Mouse (Mus musculus): ENCODE data around the gene Abtb2. TPM values are rescaled to one million over a fixed set of nuclear protein-coding genes. Genes with fewer than 3 reads are reported as not detected.

Abtb2 gene
- polyA plus RNA-seq, 1 experiment from 2014 or later: 12.8 TPM

GRCm38 (mm10) chr2:103650314-103650879 lies 84.3 kb downstream of the Abtb2 start:
- Histone ChIP-seq H3K27me3 (no peaks in the 10 kb centered on the region), H3K4me2 (replicated peaks) (no peak overlapping the region), H3K4me3 (replicated peaks) (no peak overlapping the region), H3K36me3 (no peaks in the 10 kb centered on the region), H3K4me1 (replicated peaks) (no peaks in the 10 kb centered on the region), H3K9me3 (no peaks in the 10 kb centered on the region), H3K9ac (replicated peaks) (no peak overlapping the region), H3K27ac (no peak overlapping the region)
- ATAC-seq: no peak
- 76% methylated on average over 2 of the region's 2 CpGs for WGBS

GRCm38 (mm10) chr2:103652121-103652520 lies 86.0 kb downstream of the Abtb2 start:
- Histone ChIP-seq H3K4me1 (replicated peaks) (no peaks in the 10 kb centered on the region), H3K9me3 (no peaks in the 10 kb centered on the region), H3K4me3 (replicated peaks) (no peak overlapping the region), H3K4me2 (replicated peaks) (no peak overlapping the region), H3K27me3 (no peaks in the 10 kb centered on the region), H3K9ac (replicated peaks) (no peak overlapping the region), H3K27ac (no peak overlapping the region), H3K36me3 (no peaks in the 10 kb centered on the region)
- WGBS: 84% methylated on average over 4 of the region's 4 CpGs
- ATAC-seq: no peak

GRCm38 (mm10) chr2:103655037-103655436 lies 88.9 kb downstream of the Abtb2 start:
- no peaks in the 10 kb centered on the region for H3K27me3 ChIP-seq
- no peaks in the 10 kb centered on the region for H3K36me3 ChIP-seq
- no peak overlapping the region for H3K9ac ChIP-seq (replicated peaks)
- no peak overlapping the region for H3K27ac ChIP-seq
- H3K9me3 ChIP-seq: no peaks in the 10 kb centered on the region
- 92% methylated on average over 1 of the region's 1 CpGs for WGBS
- peaks cover 14% of the 10 kb centered on the region for H3K4me1 ChIP-seq (replicated peaks)
- H3K4me3 ChIP-seq (replicated peaks): no peak overlapping the region
- H3K4me2 ChIP-seq (replicated peaks): no peak overlapping the region
- no peak for ATAC-seq

- H3K4me2 ChIP-seq (replicated peaks): no peak overlapping the region
- ATAC-seq: no peak
- H3K27me3 ChIP-seq: no peaks in the 10 kb centered on the region
- no peaks in the 10 kb centered on the region for H3K36me3 ChIP-seq
- H3K4me1 ChIP-seq (replicated peaks): peaks cover 23% of the 10 kb centered on the region
- no peaks in the 10 kb centered on the region for H3K9me3 ChIP-seq
- H3K4me3 ChIP-seq (replicated peaks): no peak overlapping the region
- H3K27ac ChIP-seq: no peak overlapping the region
- no peak overlapping the region for H3K9ac ChIP-seq (replicated peaks)
These were observed 89.9 kb downstream of the Abtb2 start for GRCm38 (mm10) chr2:103656028-103656427.

- H3K4me2 ChIP-seq (replicated peaks): no peak overlapping the region
- no peak for ATAC-seq
- H3K27me3 ChIP-seq: no peaks in the 10 kb centered on the region
- no peaks in the 10 kb centered on the region for H3K36me3 ChIP-seq
- H3K4me1 ChIP-seq (replicated peaks): peaks cover 34% of the 10 kb centered on the region
- no peak overlapping the region for H3K27ac ChIP-seq
- H3K9me3 ChIP-seq: no peaks in the 10 kb centered on the region
- H3K4me3 ChIP-seq (replicated peaks): no peak overlapping the region
- 89% methylated on average over 4 of the region's 4 CpGs for WGBS
- no peak overlapping the region for H3K9ac ChIP-seq (replicated peaks)
These were observed 93.1 kb downstream of the Abtb2 start for GRCm38 (mm10) chr2:103659167-103659566.

GRCm38 (mm10) chr2:103659648-103660556 lies 93.8 kb downstream of the Abtb2 start:
- no peaks in the 10 kb centered on the region for H3K9me3 ChIP-seq
- no peak overlapping the region for H3K9ac ChIP-seq (replicated peaks)
- 51% methylated on average over 15 of the region's 15 CpGs for WGBS
- H3K27me3 ChIP-seq: no peaks in the 10 kb centered on the region
- ATAC-seq: peak; percentile 55; the same call in 1 of the 2 replicates
- H3K4me3 ChIP-seq (replicated peaks): no peak overlapping the region
- no peak overlapping the region for H3K4me2 ChIP-seq (replicated peaks)
- H3K4me1 ChIP-seq (replicated peaks): peaks cover 34% of the 10 kb centered on the region
- H3K27ac ChIP-seq: peak overlapping the region; percentile 67
- no peaks in the 10 kb centered on the region for H3K36me3 ChIP-seq

- H3K4me2 ChIP-seq (replicated peaks): no peak overlapping the region
- no peak for ATAC-seq
- no peaks in the 10 kb centered on the region for H3K36me3 ChIP-seq
- H3K9me3 ChIP-seq: no peaks in the 10 kb centered on the region
- H3K4me1 ChIP-seq (replicated peaks): peaks cover 34% of the 10 kb centered on the region
- no peaks in the 10 kb centered on the region for H3K27me3 ChIP-seq
- H3K4me3 ChIP-seq (replicated peaks): no peak overlapping the region
- H3K27ac ChIP-seq: no peak overlapping the region
- WGBS: 26% methylated on average over 1 of the region's 1 CpGs
- no peak overlapping the region for H3K9ac ChIP-seq (replicated peaks)
These were observed 95.6 kb downstream of the Abtb2 start for GRCm38 (mm10) chr2:103661696-103662095.

GRCm38 (mm10) chr2:103662121-103662520 lies 96.0 kb downstream of the Abtb2 start:
- no peaks in the 10 kb centered on the region for H3K27me3 ChIP-seq
- H3K27ac ChIP-seq: no peak overlapping the region
- no peak overlapping the region for H3K4me3 ChIP-seq (replicated peaks)
- peaks cover 34% of the 10 kb centered on the region for H3K4me1 ChIP-seq (replicated peaks)
- no peak for ATAC-seq
- no peaks in the 10 kb centered on the region for H3K36me3 ChIP-seq
- H3K9me3 ChIP-seq: no peaks in the 10 kb centered on the region
- H3K9ac ChIP-seq (replicated peaks): no peak overlapping the region
- WGBS: 62% methylated on average over 4 of the region's 4 CpGs
- H3K4me2 ChIP-seq (replicated peaks): no peak overlapping the region

- no peak for ATAC-seq
- Histone ChIP-seq H3K9ac (replicated peaks) (no peak overlapping the region), H3K36me3 (no peaks in the 10 kb centered on the region), H3K4me1 (replicated peaks) (peaks cover 41% of the 10 kb centered on the region), H3K27ac (no peak overlapping the region), H3K9me3 (no peaks in the 10 kb centered on the region), H3K27me3 (no peaks in the 10 kb centered on the region), H3K4me2 (replicated peaks) (no peak overlapping the region), H3K4me3 (replicated peaks) (no peak overlapping the region)
- WGBS: 87% methylated on average over 6 of the region's 6 CpGs
These were observed 98.2 kb downstream of the Abtb2 start for GRCm38 (mm10) chr2:103664341-103664740.

GRCm38 (mm10) chr2:103667962-103668815 lies 102.1 kb downstream of the Abtb2 start:
- H3K36me3 ChIP-seq: no peaks in the 10 kb centered on the region
- no peak overlapping the region for H3K4me2 ChIP-seq (replicated peaks)
- no peaks in the 10 kb centered on the region for H3K27me3 ChIP-seq
- H3K4me3 ChIP-seq (replicated peaks): no peak overlapping the region
- H3K4me1 ChIP-seq (replicated peaks): peaks cover 27% of the 10 kb centered on the region
- no peak overlapping the region for H3K9ac ChIP-seq (replicated peaks)
- H3K27ac ChIP-seq: no peak overlapping the region
- WGBS: 73% methylated on average over 8 of the region's 8 CpGs
- H3K9me3 ChIP-seq: no peaks in the 10 kb centered on the region
- peak; percentile 35; the same call in 1 of the 2 replicates for ATAC-seq

GRCm38 (mm10) chr2:103668939-103669338 lies 102.8 kb downstream of the Abtb2 start:
- peaks cover 27% of the 10 kb centered on the region for H3K4me1 ChIP-seq (replicated peaks)
- H3K4me3 ChIP-seq (replicated peaks): no peak overlapping the region
- 86% methylated on average over 8 of the region's 8 CpGs for WGBS
- H3K36me3 ChIP-seq: no peaks in the 10 kb centered on the region
- ATAC-seq: no peak
- H3K4me2 ChIP-seq (replicated peaks): no peak overlapping the region
- H3K9ac ChIP-seq (replicated peaks): no peak overlapping the region
- H3K9me3 ChIP-seq: no peaks in the 10 kb centered on the region
- H3K27ac ChIP-seq: no peak overlapping the region
- no peaks in the 10 kb centered on the region for H3K27me3 ChIP-seq

GRCm38 (mm10) chr2:103669561-103669960 lies 103.5 kb downstream of the Abtb2 start:
- no peak overlapping the region for H3K9ac ChIP-seq (replicated peaks)
- peaks cover 27% of the 10 kb centered on the region for H3K4me1 ChIP-seq (replicated peaks)
- H3K4me3 ChIP-seq (replicated peaks): no peak overlapping the region
- H3K9me3 ChIP-seq: no peaks in the 10 kb centered on the region
- no peak overlapping the region for H3K4me2 ChIP-seq (replicated peaks)
- H3K36me3 ChIP-seq: no peaks in the 10 kb centered on the region
- WGBS: 68% methylated on average over 4 of the region's 4 CpGs
- no peaks in the 10 kb centered on the region for H3K27me3 ChIP-seq
- H3K27ac ChIP-seq: no peak overlapping the region
- ATAC-seq: no peak
